Mouse (Mus musculus): Measurements from ENCODE around the gene Gm5751.
"Not testable (repeated sequence)": the region's sequence is repeated elsewhere in the genome, so short reads cannot be mapped to it uniquely, and the experiment has no call there.

Gene Gm5751

GRCm38 (mm10) chrX:8873953-8874352 is at the start of gene Gm5751:
Gene Gm5751, plus strand, starts transcription at chrX:8874253.
- DNase-seq (ENCODE audit: low spot score in 2 of 2): not testable (repeated sequence)

- DNase-seq (ENCODE audit: low spot score in 2 of 2): peak; percentile 39 to 47
Measured at GRCm38 (mm10) chrX:8832043-8832442, 42.0 kb upstream of the Gm5751 start.

- DNase-seq (ENCODE audit: low spot score in 2 of 2): no peak
Measured at GRCm38 (mm10) chrX:8843694-8844093, 30.4 kb upstream of the Gm5751 start, which contains the start of gene Gm6592. Gene Gm6592, plus strand, starts transcription at chrX:8843994.

GRCm38 (mm10) chrX:8852486-8852885 is 21.6 kb upstream of the Gm5751 start:
- no peak for DNase-seq (ENCODE audit: low spot score in 2 of 2)

- peak; percentile 61 to 62 for DNase-seq (ENCODE audit: low spot score in 2 of 2)
Measured at GRCm38 (mm10) chrX:8864331-8864730, 9.7 kb upstream of the Gm5751 start.

GRCm38 (mm10) chrX:8884336-8884735 is 10.3 kb downstream of the Gm5751 start:
- no peak for DNase-seq (ENCODE audit: low spot score in 2 of 2)

- no peak for DNase-seq (ENCODE audit: low spot score in 2 of 2)
Measured at GRCm38 (mm10) chrX:8891975-8892342, 17.9 kb downstream of the Gm5751 start.

GRCm38 (mm10) chrX:8892343-8893155 is 18.5 kb downstream of the Gm5751 start, which contains the start of gene B630019K06Rik:
Gene B630019K06Rik, plus strand, starts transcription at chrX:8892382.
- peak; percentile 20 to 36 for DNase-seq (ENCODE audit: low spot score in 2 of 2)

GRCm38 (mm10) chrX:8893182-8893651 is 19.2 kb downstream of the Gm5751 start:
- peak in 1 of 2 experiments; percentile 6 for DNase-seq (ENCODE audit: low spot score in 2 of 2)

GRCm38 (mm10) chrX:8900823-8901222 is 26.8 kb downstream of the Gm5751 start:
- no peak for DNase-seq (ENCODE audit: low spot score in 2 of 2)

- DNase-seq (ENCODE audit: low spot score in 2 of 2): no peak
Measured at GRCm38 (mm10) chrX:8901906-8902472, 27.9 kb downstream of the Gm5751 start.

GRCm38 (mm10) chrX:8921080-8921479 is 47.0 kb downstream of the Gm5751 start:
- DNase-seq (ENCODE audit: low spot score in 2 of 2): no peak

- DNase-seq (ENCODE audit: low spot score in 2 of 2): no peak
Measured at GRCm38 (mm10) chrX:8921813-8922607, 48.0 kb downstream of the Gm5751 start.

- no peak for DNase-seq (ENCODE audit: low spot score in 2 of 2)
Measured at GRCm38 (mm10) chrX:8927308-8927707, 53.3 kb downstream of the Gm5751 start.
